Mouse (Mus musculus) stomach, postnatal 0 days (tissue): ENCODE measurements around the gene Epm2a.

Experiments used
- CTCF ChIP-seq: IDR thresholded peaks from 2 replicates; pipeline ENCODE4 v1.5.1; 2016; ENCODE audit warnings: antibody characterized with exemption, low read depth, mild to moderate bottlenecking, moderate library complexity
- EP300 ChIP-seq: optimal IDR thresholded peaks from 2 replicates; pipeline ENCODE3; 2016; ENCODE audit warnings: antibody characterized with exemption

GRCm38 (mm10) chr10:11439342-11439741 lies 96.1 kb downstream of the Epm2a start:
- TF ChIP-seq CTCF (no peak), EP300 (no peak)
